Mouse (Mus musculus) Muller cell, postnatal 12 days (primary cell): ENCODE measurements around the gene Rbp3.

Experiments
- DNase-seq: peaks from one replicate; pipeline ENCODE4 v3.0.0-alpha.2; 2015; ENCODE audit errors: inconsistent ontology term

Gene Rbp3

DNA sequence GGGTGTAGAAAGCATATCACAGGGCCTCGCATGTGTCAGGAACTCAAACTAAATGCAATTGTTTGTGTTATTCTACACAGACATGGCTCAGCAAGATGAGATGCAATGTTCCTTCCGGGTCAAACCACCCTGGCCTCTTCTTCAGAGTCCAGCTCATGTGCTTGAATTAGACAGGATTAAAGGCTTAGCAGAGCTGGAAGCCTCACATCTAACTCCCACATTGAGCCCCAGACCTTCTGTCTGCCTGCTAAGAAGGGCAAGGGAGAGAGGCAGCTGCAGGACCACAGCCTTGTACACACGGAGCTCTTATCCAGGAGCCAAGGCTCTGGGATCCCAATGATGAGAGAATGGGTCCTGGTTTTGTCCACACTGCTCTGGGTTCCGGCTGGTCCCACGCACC, at the start of gene Rbp3:
Gene Rbp3, plus strand, starts transcription at position 243 of the 400 bp plus-strand sequence.
- DNase-seq = no peak

DNA sequence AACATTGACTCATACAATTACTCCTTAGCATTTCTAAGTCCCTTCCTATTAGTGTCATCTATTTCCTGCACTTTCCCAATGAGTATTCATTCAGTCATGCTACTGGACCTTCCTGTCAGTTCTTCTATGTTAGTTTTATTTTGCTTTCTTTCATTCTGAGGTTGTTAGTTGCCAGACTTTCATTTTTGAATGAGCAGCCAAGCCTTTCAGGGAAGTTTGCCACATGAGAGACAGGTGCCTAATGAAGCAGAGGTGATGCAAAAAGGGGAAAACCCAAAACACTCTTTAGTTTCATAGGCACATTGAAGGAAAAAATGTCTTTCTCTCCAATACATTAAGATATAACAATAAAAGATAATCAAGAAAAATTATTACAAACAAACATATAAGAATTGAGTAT, 49.0 kb upstream of the Rbp3 start:
- DNase-seq = peak; percentile 56

- no peak for DNase-seq
Measured at GRCm38 (mm10) chr14:33913727-33914126, 40.1 kb upstream of the Rbp3 start.

- DNase-seq = no peak
Measured at GRCm38 (mm10) chr14:33914206-33914605, 39.6 kb upstream of the Rbp3 start.

DNA sequence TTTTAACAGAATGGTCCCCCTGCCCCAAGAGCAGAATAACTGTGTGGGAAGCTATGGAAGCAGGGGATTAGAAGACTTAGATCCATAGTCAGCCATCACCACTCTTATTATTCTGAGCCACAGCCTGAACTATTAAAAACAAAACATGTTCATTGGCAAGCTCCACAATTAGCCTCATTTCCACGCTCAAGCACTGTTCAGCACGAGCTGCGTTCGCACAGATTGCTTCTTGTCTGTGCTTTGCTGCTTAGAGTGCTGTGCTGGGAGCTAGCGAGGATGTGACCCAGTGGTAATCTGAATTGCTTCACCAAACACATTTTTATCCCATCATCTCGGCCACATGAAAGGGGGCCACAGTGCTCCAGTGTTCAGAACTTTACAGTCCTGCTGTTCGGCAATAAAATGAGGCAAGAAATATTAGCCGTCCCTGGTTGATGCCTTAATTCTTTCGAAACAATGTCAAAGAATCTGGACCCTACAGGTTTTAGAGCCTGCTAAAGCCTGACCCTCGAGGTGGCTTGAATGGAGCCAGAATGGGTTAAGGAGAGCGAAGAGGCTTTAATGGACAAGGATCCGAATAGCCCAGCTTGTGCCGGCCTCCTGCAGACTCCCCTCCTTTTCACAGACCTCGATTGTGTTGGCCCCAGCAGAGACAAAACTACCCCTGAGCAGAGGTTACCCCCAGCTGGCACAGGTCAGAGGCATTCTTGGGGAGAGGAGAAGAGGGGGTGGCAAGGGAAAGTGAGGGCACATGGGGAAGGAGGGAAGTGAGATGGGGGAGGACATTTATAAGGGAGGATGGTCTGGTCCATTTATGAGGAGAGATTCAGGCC, 32.9 kb upstream of the Rbp3 start:
- no peak for DNase-seq

DNA sequence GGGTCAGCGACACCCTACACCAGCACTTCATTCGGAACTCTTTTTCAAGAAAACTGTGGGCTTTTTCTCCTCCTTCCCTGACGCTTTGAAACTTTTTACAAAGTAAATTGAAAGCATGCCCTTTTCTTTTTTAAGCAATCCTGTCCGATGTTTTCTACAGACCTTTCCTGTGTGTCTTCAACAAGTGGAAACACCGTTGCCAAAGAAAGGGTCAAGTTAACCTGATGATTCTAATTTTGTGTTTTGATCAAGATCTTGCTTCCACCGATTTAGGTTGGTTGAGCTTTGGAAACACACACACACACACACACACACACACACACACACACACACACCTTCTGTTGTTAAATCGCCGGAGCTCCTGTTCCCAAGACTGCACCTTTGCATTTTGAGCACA, 31.0 kb upstream of the Rbp3 start:
- no peak for DNase-seq

DNA sequence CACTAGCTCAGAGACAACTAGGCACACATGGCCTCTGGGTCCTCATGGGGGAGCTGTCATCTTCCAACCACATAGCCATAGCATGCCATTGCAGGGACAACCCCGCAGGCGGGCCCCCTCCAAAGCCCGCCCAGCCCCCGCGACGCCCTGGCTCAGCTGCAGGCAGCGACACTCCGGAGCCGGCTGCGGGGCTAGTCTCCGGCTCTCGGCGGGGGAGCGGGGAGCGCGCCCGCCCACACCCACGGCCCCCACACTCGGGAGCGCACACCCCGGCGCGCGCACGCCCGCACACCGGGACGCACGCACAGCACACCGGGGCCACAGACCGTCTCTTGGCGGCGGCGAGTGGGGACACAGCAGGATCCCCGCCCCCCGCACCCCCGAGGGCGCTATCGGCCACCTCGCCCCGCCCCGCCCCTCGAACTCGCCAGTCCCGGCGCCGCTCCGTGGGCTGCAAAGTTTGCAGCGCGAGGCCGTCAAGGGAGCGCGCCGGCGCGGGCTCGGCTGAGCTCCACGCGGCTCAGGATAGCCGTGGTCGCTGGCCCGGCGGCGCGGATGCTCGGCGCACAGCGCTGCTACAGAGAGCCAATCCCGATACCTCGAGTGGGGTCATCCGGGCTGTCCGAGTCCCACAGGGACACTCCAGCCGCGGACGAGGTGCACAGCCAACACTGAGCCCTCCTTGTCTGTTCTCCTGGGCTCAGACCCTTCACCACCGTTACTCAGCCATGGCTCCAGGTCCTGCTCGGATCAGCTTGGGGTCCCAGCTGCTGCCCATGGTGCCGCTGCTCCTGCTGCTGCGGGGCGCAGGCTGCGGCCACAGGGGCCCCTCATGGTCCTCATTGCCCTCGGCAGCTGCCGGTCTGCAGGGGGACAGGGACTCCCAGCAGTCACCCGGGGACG, 30.4 kb upstream of the Rbp3 start, which contains the start of gene Gdf10:
Gene Gdf10, plus strand, starts transcription at position 420 of the 903 bp plus-strand sequence.
- peak; percentile 45 for DNase-seq

- no peak for DNase-seq
Measured at GRCm38 (mm10) chr14:33931853-33932252, 21.9 kb upstream of the Rbp3 start.

DNA sequence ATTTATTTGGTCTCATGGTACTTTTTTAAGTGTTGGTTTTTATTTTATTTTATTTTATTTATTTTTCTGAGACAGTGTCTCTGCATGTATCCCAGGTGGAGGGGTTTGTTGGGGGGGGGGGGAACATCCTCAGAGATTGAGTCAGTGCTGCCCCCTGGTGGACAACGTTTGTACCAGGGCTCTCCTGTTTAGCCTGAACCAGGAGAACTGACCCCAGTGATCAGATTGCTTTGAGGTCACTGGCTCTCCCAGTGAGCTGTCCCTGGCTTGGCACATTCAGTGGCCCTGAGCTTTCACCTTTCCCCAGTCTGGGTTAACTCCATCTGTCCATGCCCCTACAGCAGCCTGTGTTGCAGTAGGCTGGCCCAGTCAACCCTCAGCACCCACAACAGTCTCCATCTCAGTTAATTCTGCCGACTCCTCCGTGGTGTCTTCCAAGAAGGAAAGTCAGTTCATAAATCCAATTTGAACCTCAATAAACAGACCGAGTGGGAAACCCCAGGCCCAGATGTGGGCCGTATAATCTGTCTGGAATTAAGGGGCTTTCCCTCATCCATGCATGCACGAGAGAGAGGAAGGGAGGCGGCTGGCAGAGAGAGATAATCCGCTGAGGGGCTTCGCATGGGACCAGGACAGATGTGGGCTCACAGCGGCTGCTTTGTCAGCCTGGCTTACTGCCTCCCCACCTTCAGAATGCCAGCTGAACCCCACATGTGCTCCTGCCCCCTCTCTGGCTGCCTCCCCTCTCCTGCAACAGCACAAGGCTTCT, 20.7 kb upstream of the Rbp3 start:
- DNase-seq = no peak

GRCm38 (mm10) chr14:33933778-33934317, 20.0 kb upstream of the Rbp3 start:
- DNase-seq = peak; percentile 48

DNA sequence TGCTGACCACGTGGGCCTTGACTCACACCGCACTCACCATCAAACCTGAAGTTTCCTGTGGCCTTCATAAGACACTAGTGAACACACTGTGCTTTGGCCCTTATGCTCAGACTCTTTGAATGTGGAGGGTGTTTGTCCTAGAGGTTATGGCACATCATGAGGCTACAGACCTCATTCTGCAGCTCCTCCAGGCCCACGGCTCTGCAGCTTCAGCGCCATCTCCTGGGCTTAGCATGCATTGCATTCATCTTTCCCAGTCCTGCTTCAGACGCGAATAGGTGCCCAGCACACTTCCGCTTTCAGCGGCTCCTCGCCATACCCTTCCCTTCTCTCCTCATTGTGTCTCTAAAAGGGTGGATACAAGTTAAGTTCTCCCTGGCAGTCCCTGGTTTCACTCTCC, 14.7 kb upstream of the Rbp3 start:
- peak; percentile 30 for DNase-seq

DNA sequence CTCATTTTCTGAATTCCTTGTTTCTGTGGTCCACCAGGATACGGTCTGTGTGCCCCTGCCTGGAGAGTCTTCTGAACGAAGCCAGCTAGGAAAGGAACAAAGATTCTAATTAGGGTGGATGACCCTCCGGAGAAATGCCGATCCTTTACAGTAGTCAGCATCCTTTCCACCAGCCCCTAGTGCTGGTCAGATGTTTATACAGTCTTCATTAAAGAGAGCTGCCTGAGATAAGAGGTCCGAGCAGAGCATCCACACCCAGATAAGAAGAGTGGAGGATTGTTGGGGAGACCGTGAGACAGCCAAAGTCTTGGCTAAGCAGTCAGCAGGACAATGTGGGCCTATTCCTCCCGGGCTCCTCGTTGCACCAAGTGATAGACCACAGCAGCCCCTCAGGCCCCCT, 13.1 kb upstream of the Rbp3 start, which contains the start of gene Gdf2:
Gene Gdf2, plus strand, starts transcription at position 301 of the 400 bp plus-strand sequence.
- no peak for DNase-seq

- no peak for DNase-seq
Measured at GRCm38 (mm10) chr14:33942222-33942621, 11.6 kb upstream of the Rbp3 start.

DNA sequence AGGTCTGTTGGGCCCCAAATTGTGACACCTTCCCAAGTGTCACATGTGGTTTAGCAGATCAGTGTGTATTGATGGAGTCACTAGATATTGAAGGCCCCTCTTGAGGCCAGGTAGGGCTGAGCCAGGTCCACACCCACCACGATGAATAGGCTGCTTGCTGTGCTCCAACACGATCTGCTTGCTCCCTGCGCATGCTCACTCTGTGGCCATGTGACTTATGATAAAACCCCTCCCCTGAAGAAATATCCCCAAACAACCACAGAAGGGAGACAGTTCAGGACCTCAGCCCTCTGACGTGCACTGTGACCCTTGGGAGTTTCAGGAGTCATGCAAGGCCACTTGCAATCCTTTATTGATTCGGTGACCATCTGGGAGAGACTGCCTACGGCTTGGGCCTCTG, 7.7 kb upstream of the Rbp3 start:
- no peak for DNase-seq

DNA sequence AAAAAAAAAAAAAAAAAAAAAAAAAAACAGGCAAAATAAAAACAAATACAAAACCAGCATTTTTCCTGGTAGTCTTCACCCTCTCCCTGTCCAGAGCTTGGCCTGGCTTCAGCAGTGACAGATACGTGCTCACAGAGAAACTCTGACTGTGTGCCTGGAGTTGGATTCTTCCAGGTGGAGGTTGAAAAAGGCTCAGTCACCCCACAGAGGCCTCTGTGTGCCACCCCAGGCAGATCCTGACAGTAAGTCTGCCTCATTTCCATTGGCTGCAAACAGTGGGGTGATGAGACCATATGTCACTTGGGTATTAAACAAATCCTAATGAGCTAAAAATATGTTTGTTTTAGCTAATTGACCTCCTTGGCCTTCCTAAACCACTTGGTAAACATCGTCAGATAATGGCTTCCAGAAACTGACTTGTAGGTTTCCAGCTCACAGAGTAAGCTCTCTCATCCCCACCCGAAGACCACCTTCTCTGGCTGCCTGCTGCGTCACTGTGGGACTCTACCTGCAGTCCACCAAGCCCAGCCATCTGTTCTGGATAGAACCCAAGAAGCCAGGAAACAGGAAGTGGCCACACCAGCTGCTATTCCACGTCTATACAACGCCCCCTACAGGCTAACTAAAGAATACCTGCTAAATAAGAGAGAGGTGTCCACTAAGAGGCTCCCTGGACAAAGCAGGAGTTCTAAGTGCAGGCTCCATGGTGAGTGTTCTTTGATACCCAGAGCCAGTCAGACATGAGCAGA, 1.4 kb upstream of the Rbp3 start:
- DNase-seq = no peak

DNA sequence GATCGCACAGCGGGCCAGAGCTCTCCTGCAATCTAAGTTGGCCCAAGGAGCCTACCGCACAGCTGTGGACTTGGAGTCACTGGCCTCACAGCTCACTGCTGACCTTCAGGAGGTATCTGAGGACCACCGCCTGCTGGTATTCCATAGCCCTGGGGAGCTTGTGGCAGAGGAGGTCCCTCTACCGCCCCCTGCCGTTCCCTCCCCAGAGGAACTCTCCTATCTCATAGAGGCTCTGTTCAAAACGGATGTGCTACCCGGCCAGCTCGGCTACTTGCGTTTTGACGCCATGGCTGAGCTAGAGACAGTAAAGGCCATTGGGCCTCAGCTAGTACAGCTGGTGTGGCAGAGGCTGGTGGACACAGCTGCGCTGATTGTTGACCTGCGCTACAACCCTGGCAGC, 2.3 kb downstream of the Rbp3 start:
- no peak for DNase-seq

GRCm38 (mm10) chr14:33958186-33958585, 4.4 kb downstream of the Rbp3 start:
- DNase-seq = no peak

GRCm38 (mm10) chr14:33958841-33959240, 5.0 kb downstream of the Rbp3 start:
- no peak for DNase-seq

GRCm38 (mm10) chr14:33959341-33959740, 5.5 kb downstream of the Rbp3 start:
- no peak for DNase-seq

DNA sequence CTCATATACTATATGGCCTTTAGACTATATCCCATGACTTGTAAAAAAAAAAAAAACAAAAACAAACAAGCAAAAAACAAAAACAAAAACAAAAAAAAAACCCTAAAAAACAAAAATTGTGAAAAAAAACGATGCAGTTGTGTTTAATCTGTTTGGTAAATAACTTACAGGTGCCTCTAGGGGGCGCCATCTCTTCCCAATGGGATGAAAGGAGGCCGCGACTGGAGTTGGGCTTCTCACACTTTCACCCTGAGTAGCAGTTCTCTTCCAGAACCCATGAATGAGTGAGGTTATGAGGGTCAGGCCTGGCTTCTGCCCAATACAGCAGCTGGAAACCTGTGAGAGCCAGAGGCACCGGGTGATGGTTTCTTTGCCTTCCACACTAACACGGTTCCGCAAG, 11.9 kb downstream of the Rbp3 start:
- no peak for DNase-seq

DNA sequence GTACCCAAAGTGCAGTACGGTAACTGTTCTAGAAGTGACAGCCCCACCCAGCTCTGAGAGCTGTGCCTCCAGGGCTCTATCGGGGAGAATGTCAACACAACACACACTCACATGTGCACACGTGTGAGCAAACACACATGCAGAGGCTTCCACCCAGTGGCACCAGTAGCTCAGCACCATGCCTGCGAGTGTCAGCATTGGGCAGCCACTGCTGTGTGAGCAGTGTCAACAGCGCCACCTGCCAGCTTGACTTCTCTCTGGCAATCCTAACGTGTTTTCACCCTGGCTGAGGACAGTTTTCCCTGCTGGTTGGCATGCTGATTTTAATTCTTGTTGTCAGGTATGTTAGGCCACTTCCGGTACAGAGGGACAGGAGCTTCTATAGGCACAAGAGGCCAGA, 18.9 kb downstream of the Rbp3 start:
- no peak for DNase-seq
